Comparison of ENCODE assay signal across 8 mouse cellular contexts in the genomic region with DNA sequence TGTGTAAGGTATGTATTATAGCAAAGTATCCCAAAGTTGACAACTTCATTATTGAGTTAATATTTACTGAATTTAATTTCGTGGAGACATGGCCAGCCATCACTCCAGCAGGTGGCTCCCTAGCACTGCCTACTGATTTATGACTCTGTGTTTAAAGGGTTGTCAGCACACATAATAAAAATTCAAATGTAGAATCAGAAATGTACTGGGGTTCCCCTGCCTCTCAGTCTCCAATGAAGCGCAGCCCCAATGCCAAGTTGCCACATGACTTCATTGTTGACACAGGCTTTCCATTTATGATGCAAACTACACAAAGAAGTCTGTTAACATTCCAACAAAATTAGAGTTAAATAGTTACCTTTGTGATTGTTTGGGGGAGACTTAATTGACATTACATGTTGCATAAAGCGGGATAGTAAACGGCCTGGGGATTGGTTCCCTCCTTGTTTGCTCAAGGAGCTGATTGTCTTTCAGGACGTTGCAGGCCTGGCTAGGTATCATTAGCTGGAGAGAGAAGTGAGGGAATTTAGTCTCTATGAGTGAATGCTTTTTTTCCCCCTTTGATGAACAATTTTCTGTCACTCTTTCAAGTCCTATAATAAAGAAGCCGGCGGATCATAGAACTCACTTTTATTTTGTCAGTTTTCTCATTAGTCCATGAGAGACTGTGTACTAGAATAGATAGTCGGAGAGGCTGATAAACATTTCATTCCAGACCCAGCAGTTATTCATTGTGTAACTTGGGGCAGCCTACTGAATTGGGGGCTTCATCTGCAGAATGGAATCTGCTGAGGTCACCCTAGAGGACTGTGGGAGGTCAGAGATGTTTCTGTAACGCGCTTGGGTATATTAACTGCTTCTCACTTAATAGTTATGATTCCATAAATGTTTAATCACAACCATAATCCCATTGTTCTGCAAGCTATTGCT.
DNase-seq lines count a peak whose midpoint lies in the region; ATAC-seq and TF ChIP-seq lines count a peak whose summit lies in the region.

No protein-coding gene starts in this region.

- H3K9me3 ChIP-seq in kidney, postnatal 0 days (replicated peaks; ENCODE audit: low read length) = no peaks in the 10 kb centered on the region
- H3K9me3 ChIP-seq in kidney, embryonic 14.5 days (ENCODE audit: control insufficient read depth, low read length) = no peaks in the 10 kb centered on the region
- H3K9me3 ChIP-seq in forebrain, embryonic 13.5 days (replicated peaks) = no peaks in the 10 kb centered on the region

- no peak overlapping the region for H3K4me2 ChIP-seq in kidney, postnatal 0 days (ENCODE audit: low read length)
- no peak overlapping the region for H3K4me2 ChIP-seq in kidney, embryonic 14.5 days (replicated peaks; ENCODE audit: low read depth, low read length)
- H3K4me2 ChIP-seq in forebrain, embryonic 13.5 days = no peak overlapping the region

- no peak overlapping the region for H3K9ac ChIP-seq in kidney, postnatal 0 days (ENCODE audit: low read depth, low read length)
- H3K9ac ChIP-seq in kidney, embryonic 14.5 days (ENCODE audit: low read depth, low read length) = no peak overlapping the region
- H3K9ac ChIP-seq in forebrain, embryonic 13.5 days = no peak overlapping the region

- no peak overlapping the region for H3K4me3 ChIP-seq in kidney, postnatal 0 days (replicated peaks; ENCODE audit: low read depth, low read length)
- H3K4me3 ChIP-seq in kidney, embryonic 14.5 days (ENCODE audit: low read length) = no peak overlapping the region
- H3K4me3 ChIP-seq in forebrain, embryonic 13.5 days = no peak overlapping the region

- ATAC-seq in kidney, postnatal 0 days (replicated peaks; ENCODE audit: low FRiP score, low read depth) = no peak; the same call in 1 of the 2 replicates
- no peak for ATAC-seq in kidney, embryonic 14.5 days (ENCODE audit: low FRiP score, low TSS enrichment)
- ATAC-seq in forebrain, embryonic 13.5 days = peak; percentile 84
- no peak for ATAC-seq in megakaryocyte, adult 5-6 weeks (ENCODE audit: poor library complexity, severe bottlenecking)

- TF ChIP-seq CTCF in kidney, postnatal 0 days (IDR thresholded peaks at IDR 0.05; ENCODE audit: low read depth) = peak; percentile 74

- 51% methylated on average over 10 of the region's 10 CpGs for WGBS in kidney, postnatal 0 days
- 61% methylated on average over 10 of the region's 10 CpGs for WGBS in kidney, embryonic 14.5 days
- 21% methylated on average over 10 of the region's 10 CpGs for WGBS in forebrain, embryonic 13.5 days

- no peaks in the 10 kb centered on the region for H3K27me3 ChIP-seq in kidney, postnatal 0 days (ENCODE audit: insufficient read depth, low read length)
- H3K27me3 ChIP-seq in kidney, embryonic 14.5 days (ENCODE audit: control insufficient read depth, insufficient read depth, low read length) = no peaks in the 10 kb centered on the region
- H3K27me3 ChIP-seq in forebrain, embryonic 13.5 days = no peaks in the 10 kb centered on the region

- peak; percentile 37 for DNase-seq in kidney, postnatal 0 days (ENCODE audit: low spot score)
- peak; percentile 19 for DNase-seq in adrenal gland, postnatal 25 days
- peak; percentile 67 to 71 for DNase-seq in layer of hippocampus, postnatal 10 days (ENCODE audit: low spot score in 2 of 2)
- peak; percentile 33 for DNase-seq in right cerebral cortex, postnatal 25 days
- DNase-seq in thymus, postnatal 36 days = no peak

- no peaks in the 10 kb centered on the region for H3K36me3 ChIP-seq in kidney, postnatal 0 days (ENCODE audit: insufficient read depth, low read length)
- H3K36me3 ChIP-seq in kidney, embryonic 14.5 days (ENCODE audit: control insufficient read depth, insufficient read depth, low read length) = no peaks in the 10 kb centered on the region
- H3K36me3 ChIP-seq in forebrain, embryonic 13.5 days (ENCODE audit: poor library complexity, severe bottlenecking) = no peaks in the 10 kb centered on the region

- no peaks in the 10 kb centered on the region for H3K4me1 ChIP-seq in kidney, postnatal 0 days (replicated peaks; ENCODE audit: insufficient read depth, low read length)
- no peaks in the 10 kb centered on the region for H3K4me1 ChIP-seq in kidney, embryonic 14.5 days (ENCODE audit: control insufficient read depth, insufficient read depth, low read length)
- peaks cover 11% of the 10 kb centered on the region; the same call in 1 of the 2 replicates for H3K4me1 ChIP-seq in forebrain, embryonic 13.5 days

- no peak overlapping the region for H3K27ac ChIP-seq in kidney, postnatal 0 days
- no peak overlapping the region for H3K27ac ChIP-seq in kidney, embryonic 14.5 days (ENCODE audit: low read depth, low read length)
- H3K27ac ChIP-seq in forebrain, embryonic 13.5 days = no peak overlapping the region

Comparison
In these comparisons a context has a peak if more than half of its experiments do, and no peak if none do; other contexts are left out.
1. DNase-seq: peak in kidney, postnatal 0 days (single experiment), adrenal gland, postnatal 25 days (single experiment), layer of hippocampus, postnatal 10 days (2 of 2) and right cerebral cortex, postnatal 25 days (single experiment); none in thymus, postnatal 36 days (0 of 2).